Mouse (Mus musculus) embryonic fibroblast, embryonic 13.5 days (primary cell): ENCODE data around the gene Mrpl30.

Experiments used
- CTCF ChIP-seq: IDR thresholded peaks from 2 replicates; pipeline ENCODE4 v1.5.1; 2011; ENCODE audit warnings: mild to moderate bottlenecking, control low read depth, low read length, moderate library complexity, borderline replicate concordance; ENCODE audit not compliant: insufficient read depth
- POLR2A ChIP-seq: IDR thresholded peaks from 2 replicates; pipeline ENCODE4 v1.6.1; 2011; ENCODE audit warnings: low read depth, mild to moderate bottlenecking, control low read depth, low read length, moderate library complexity

- TF ChIP-seq CTCF, result no peak
- TF ChIP-seq POLR2A, result no peak
Observed at GRCm38 (mm10) chr1:37925971-37926370, 35.7 kb downstream of the Mrpl30 start.
